Mouse (Mus musculus) megakaryocyte, embryonic 14.5 days (primary cell): ENCODE measurements around the gene Mxi1.

ENCODE experiments used
- FLI1 ChIP-seq: IDR thresholded peaks from 2 replicates; pipeline ENCODE4 v1.6.1; 2012; ENCODE audit warnings: low read length, inconsistent platforms, mixed read lengths
- GATA1 ChIP-seq: IDR thresholded peaks from 3 replicates; pipeline ENCODE4 v1.6.1; 2012; ENCODE audit warnings: mixed read lengths, low read length, inconsistent platforms, borderline replicate concordance

- no peak for TF ChIP-seq GATA1
- TF ChIP-seq FLI1: no peak
These were observed 97.0 kb downstream of the Mxi1 start for GRCm38 (mm10) chr19:53407350-53407749.
